Mouse (Mus musculus) bone marrow macrophage, adult 2 months (primary cell): ENCODE data around the gene Thada.

Experiments
- CTCF ChIP-seq: IDR thresholded peaks from 2 replicates; pipeline ENCODE4 v1.5.1; 2012; ENCODE audit warnings: low read depth, mild to moderate bottlenecking, low read length, moderate library complexity
- POLR2A ChIP-seq: IDR thresholded peaks from 2 replicates; pipeline ENCODE4 v1.6.1; 2012; ENCODE audit warnings: mild to moderate bottlenecking, low read depth, low read length, borderline replicate concordance

- no peak for TF ChIP-seq POLR2A
- TF ChIP-seq CTCF, result no peak
Measured at GRCm38 (mm10) chr17:84175196-84175595, 290.8 kb downstream of the Thada start.
